Mouse (Mus musculus) lung, embryonic 14.5 days (tissue): ENCODE measurements around the gene 1810046K07Rik. TPM values are rescaled to one million over a fixed set of nuclear protein-coding genes. Genes with fewer than 3 reads are reported as not detected.
A peak's percentile ranks its signal among the peaks of the same experiment; 100 is the strongest.

Source experiments
- ATAC-seq: fragments of 200-750 bp; cut with Nextera tagmentation; 2 replicates; pipeline ENCODE4 v1.8.0; 2017; ENCODE audit warnings: mild to moderate bottlenecking, moderate TSS enrichment, moderate library complexity; ENCODE audit not compliant: insufficient read depth
- DNase-seq: peaks from one replicate; pipeline ENCODE4 v3.0.0-alpha.2; 2015
- H3K27ac ChIP-seq: fragments of 300-500 bp; sonication (generic); 2 replicates; pipeline ENCODE4 v1.5.1; 2014; ENCODE audit warnings: low read depth, mild to moderate bottlenecking, moderate library complexity
- H3K27me3 ChIP-seq: fragments of 300-500 bp; sonication (generic); 2 replicates; pipeline ENCODE4 v1.6.1; 2014; ENCODE audit warnings: low read length, control low read depth; ENCODE audit not compliant: insufficient read depth
- H3K36me3 ChIP-seq: fragments of 300-500 bp; sonication (generic); 2 replicates; pipeline ENCODE4 v1.6.1; 2014; ENCODE audit warnings: control low read depth; ENCODE audit not compliant: insufficient read depth
- H3K4me1 ChIP-seq: fragments of 300-500 bp; sonication (generic); 2 replicates; pipeline ENCODE4 v1.6.1; 2014; ENCODE audit warnings: antibody characterized with exemption, control low read depth; ENCODE audit not compliant: insufficient read depth
- H3K4me2 ChIP-seq: fragments of 300-500 bp; sonication (generic); 2 replicates; pipeline ENCODE4 v1.6.1; 2014; ENCODE audit warnings: mild to moderate bottlenecking
- H3K4me3 ChIP-seq: fragments of 300-500 bp; sonication (generic); 2 replicates; pipeline ENCODE4 v1.5.1; 2014; ENCODE audit warnings: low read depth, low read length
- H3K9ac ChIP-seq: fragments of 300-500 bp; sonication (generic); 2 replicates; pipeline ENCODE4 v1.6.1; 2014
- H3K9me3 ChIP-seq: fragments of 300-500 bp; sonication (generic); 2 replicates; pipeline ENCODE4 v1.6.1; 2016; ENCODE audit warnings: low read depth, low read length, control low read depth
- CTCF ChIP-seq: IDR thresholded peaks from 2 replicates; pipeline ENCODE4 v1.5.1; 2016; ENCODE audit warnings: antibody characterized with exemption, low read depth
- WGBS: fragments of 180-500 bp; shearing (Covaris S2); extraction: QIAGEN DNeasy Blood & Tissue Kit; methylation state at CpG from one replicate; pipeline ENCODE4 v1.1.7; 2014; 5-methylcytosine and 5-hydroxymethylcytosine counted together
- polyA plus RNA-seq: library from polyadenylated mRNA; unstranded; fragments of >200 nt; fragmentation: Nextera tagmentation; extraction: Ambion mirVana; gene quantifications from 2 replicates; pipeline ENCODE4 v1.2.1, GENCODE M21; 2014

The 1810046K07Rik gene
- polyA plus RNA-seq, 1 experiment from 2014 or later = not detected

GRCm38 (mm10) chr9:51277834-51278498 is 50.8 kb downstream of the 1810046K07Rik start:
- Histone ChIP-seq H3K4me1 (peaks cover 16% of the 10 kb centered on the region; the same call in 1 of the 2 replicates), H3K9ac (peak overlapping the region; percentile 74), H3K36me3 (no peaks in the 10 kb centered on the region), H3K27ac (peak overlapping the region; percentile 83), H3K4me2 (peak overlapping the region; percentile 90), H3K27me3 (no peaks in the 10 kb centered on the region), H3K4me3 (peak overlapping the region; percentile 58), H3K9me3 (no peaks in the 10 kb centered on the region)
- DNase-seq (peak; percentile 34), ATAC-seq (peak; percentile 25; the same call in 1 of the 2 replicates)
- WGBS = 13% methylated on average over 13 of the region's 13 CpGs
- TF ChIP-seq CTCF = no peak

- no peaks in the 10 kb centered on the region for H3K9me3 ChIP-seq
- H3K4me3 ChIP-seq = no peak overlapping the region
- no peak for TF ChIP-seq CTCF
- no peak for ATAC-seq
- H3K4me1 ChIP-seq = peaks cover 19% of the 10 kb centered on the region; the same call in 1 of the 2 replicates
- H3K27ac ChIP-seq = peak overlapping the region; percentile 63; the same call in 1 of the 2 replicates
- H3K4me2 ChIP-seq = peak overlapping the region; percentile 20; the same call in 1 of the 2 replicates
- H3K27me3 ChIP-seq = no peaks in the 10 kb centered on the region
- H3K36me3 ChIP-seq = no peaks in the 10 kb centered on the region
- WGBS = 16% methylated on average over 4 of the region's 4 CpGs
- peak; percentile 58 for DNase-seq
- no peak overlapping the region for H3K9ac ChIP-seq
Observed at GRCm38 (mm10) chr9:51274678-51275077, 54.0 kb downstream of the 1810046K07Rik start.

GRCm38 (mm10) chr9:51273581-51274154 is 55.0 kb downstream of the 1810046K07Rik start:
- no peak for DNase-seq
- Histone ChIP-seq H3K9ac (no peak overlapping the region), H3K4me3 (no peak overlapping the region), H3K4me2 (no peak overlapping the region), H3K27me3 (no peaks in the 10 kb centered on the region), H3K4me1 (peaks cover 19% of the 10 kb centered on the region; the same call in 1 of the 2 replicates), H3K27ac (no peak overlapping the region), H3K36me3 (no peaks in the 10 kb centered on the region), H3K9me3 (no peaks in the 10 kb centered on the region)
- 58% methylated on average over 9 of the region's 9 CpGs for whole genome bisulfite sequencing
- TF ChIP-seq CTCF = no peak
- no peak for ATAC-seq

GRCm38 (mm10) chr9:51272102-51272501 is 56.6 kb downstream of the 1810046K07Rik start:
- 52% methylated on average over 5 of the region's 5 CpGs for WGBS
- Histone ChIP-seq H3K36me3 (no peaks in the 10 kb centered on the region), H3K9ac (no peak overlapping the region), H3K27ac (no peak overlapping the region; the same call in 1 of the 2 replicates), H3K4me1 (peaks cover 13% of the 10 kb centered on the region; the same call in 1 of the 2 replicates), H3K4me3 (no peak overlapping the region), H3K9me3 (no peaks in the 10 kb centered on the region), H3K27me3 (no peaks in the 10 kb centered on the region), H3K4me2 (no peak overlapping the region)
- ATAC-seq = no peak
- no peak for TF ChIP-seq CTCF
- no peak for DNase-seq

- no peak overlapping the region for H3K4me3 ChIP-seq
- no peak for TF ChIP-seq CTCF
- H3K9me3 ChIP-seq = no peaks in the 10 kb centered on the region
- H3K27me3 ChIP-seq = no peaks in the 10 kb centered on the region
- H3K9ac ChIP-seq = no peak overlapping the region
- no peak overlapping the region for H3K4me2 ChIP-seq
- no peaks in the 10 kb centered on the region for H3K36me3 ChIP-seq
- WGBS = 72% methylated on average over 8 of the region's 8 CpGs
- no peak for ATAC-seq
- DNase-seq = no peak
- H3K27ac ChIP-seq = no peak overlapping the region
- peaks cover 13% of the 10 kb centered on the region; the same call in 1 of the 2 replicates for H3K4me1 ChIP-seq
Observed at GRCm38 (mm10) chr9:51271073-51271472, 57.6 kb downstream of the 1810046K07Rik start.

GRCm38 (mm10) chr9:51268852-51269251 is 59.9 kb downstream of the 1810046K07Rik start:
- Histone ChIP-seq H3K27me3 (no peaks in the 10 kb centered on the region), H3K4me2 (no peak overlapping the region), H3K4me3 (no peak overlapping the region), H3K36me3 (no peaks in the 10 kb centered on the region), H3K9ac (no peak overlapping the region), H3K9me3 (no peaks in the 10 kb centered on the region), H3K4me1 (peaks cover 10% of the 10 kb centered on the region; the same call in 1 of the 2 replicates), H3K27ac (no peak overlapping the region; the same call in 1 of the 2 replicates)
- no peak for TF ChIP-seq CTCF
- ATAC-seq (no peak), DNase-seq (peak; percentile 21)
- 78% methylated on average over 5 of the region's 5 CpGs for WGBS

GRCm38 (mm10) chr9:51258426-51258825 is 70.3 kb downstream of the 1810046K07Rik start:
- WGBS = 80% methylated on average over 5 of the region's 5 CpGs
- DNase-seq = no peak
- H3K27ac ChIP-seq = no peak overlapping the region
- H3K36me3 ChIP-seq = no peaks in the 10 kb centered on the region
- TF ChIP-seq CTCF = no peak
- no peaks in the 10 kb centered on the region for H3K4me1 ChIP-seq
- no peaks in the 10 kb centered on the region for H3K27me3 ChIP-seq
- no peaks in the 10 kb centered on the region for H3K9me3 ChIP-seq
- no peak overlapping the region for H3K9ac ChIP-seq
- ATAC-seq = no peak
- no peak overlapping the region for H3K4me3 ChIP-seq
- H3K4me2 ChIP-seq = no peak overlapping the region
